Mouse (Mus musculus) forebrain, embryonic 15.5 days (tissue): Measurements from ENCODE around the gene Pip5k1b. TPM values are rescaled to one million over a fixed set of nuclear protein-coding genes. Genes with fewer than 3 reads are reported as not detected.
"Not testable (repeated sequence)": the region's sequence is repeated elsewhere in the genome, so short reads cannot be mapped to it uniquely, and the experiment has no call there.

Experiments
- ATAC-seq: fragments of 200-750 bp; cut with Nextera tagmentation; replicated peaks from 2 replicates; pipeline ENCODE4 v1.8.0; 2017; ENCODE audit warnings: mild to moderate bottlenecking, moderate TSS enrichment, moderate library complexity
- H3K27ac ChIP-seq: fragments of 300-500 bp; sonication (generic); replicated peaks from 2 replicates; pipeline ENCODE4 v1.5.1; 2015; ENCODE audit warnings: mild to moderate bottlenecking, inconsistent platforms
- H3K27me3 ChIP-seq: fragments of 300-500 bp; sonication (generic); 2 replicates; pipeline ENCODE4 v1.6.1; 2015; ENCODE audit warnings: inconsistent platforms
- H3K36me3 ChIP-seq: fragments of 300-500 bp; sonication (generic); 2 replicates; pipeline ENCODE4 v1.6.1; 2015; ENCODE audit warnings: mild to moderate bottlenecking, inconsistent platforms
- H3K4me1 ChIP-seq: fragments of 300-500 bp; sonication (generic); 2 replicates; pipeline ENCODE4 v1.6.1; 2015; ENCODE audit warnings: inconsistent platforms
- H3K4me2 ChIP-seq: fragments of 300-500 bp; sonication (generic); replicated peaks from 2 replicates; pipeline ENCODE4 v1.6.1; 2015; ENCODE audit warnings: mild to moderate bottlenecking, inconsistent platforms
- H3K4me3 ChIP-seq: fragments of 300-500 bp; sonication (generic); 2 replicates; pipeline ENCODE4 v1.5.1; 2015; ENCODE audit warnings: mild to moderate bottlenecking, inconsistent platforms
- H3K9ac ChIP-seq: fragments of 300-500 bp; sonication (generic); replicated peaks from 2 replicates; pipeline ENCODE4 v1.6.1; 2015; ENCODE audit warnings: mild to moderate bottlenecking, inconsistent platforms
- H3K9me3 ChIP-seq: fragments of 300-500 bp; sonication (generic); 2 replicates; pipeline ENCODE4 v1.6.1; 2016; ENCODE audit warnings: inconsistent platforms
- WGBS: fragments of 180-500 bp; shearing (Covaris S2); methylation state at CpG from one replicate; pipeline ENCODE4 v1.1.7; 2015; ENCODE audit warnings: mixed read lengths; 5-methylcytosine and 5-hydroxymethylcytosine counted together
- polyA plus RNA-seq: library from polyadenylated mRNA; unstranded; fragments of >200 nt; fragmentation: Nextera tagmentation; extraction: Ambion mirVana; gene quantifications from 2 replicates; pipeline ENCODE4 v1.2.1, GENCODE M21; 2015

Gene Pip5k1b
- polyA plus RNA-seq, 1 experiment from 2014 or later = 1.7 TPM

- H3K4me2 ChIP-seq = peak overlapping the region; percentile 99
- peak overlapping the region; percentile 94 for H3K4me3 ChIP-seq
- no peaks in the 10 kb centered on the region for H3K36me3 ChIP-seq
- H3K27me3 ChIP-seq = peaks cover 23% of the 10 kb centered on the region
- peak overlapping the region; percentile 73 for H3K9ac ChIP-seq
- 1% methylated on average over 19 of the region's 19 CpGs for WGBS
- no peaks in the 10 kb centered on the region for H3K9me3 ChIP-seq
- peaks cover 22% of the 10 kb centered on the region for H3K4me1 ChIP-seq
- no peak overlapping the region for H3K27ac ChIP-seq
- ATAC-seq = 0 out of 2 replicates have a peak, but pooled peaks have one; percentile 20
Observed at GRCm38 (mm10) chr19:24554911-24555465, 684 bp downstream of the Pip5k1b start.

GRCm38 (mm10) chr19:24554425-24554824 lies 1.2 kb downstream of the Pip5k1b start:
- ATAC-seq = no peak
- Histone ChIP-seq H3K4me1 (peaks cover 22% of the 10 kb centered on the region), H3K9me3 (no peaks in the 10 kb centered on the region), H3K4me2 (peak overlapping the region; percentile 99), H3K9ac (no peak overlapping the region), H3K27ac (no peak overlapping the region), H3K4me3 (peak overlapping the region; percentile 4; the same call in 1 of the 2 replicates), H3K27me3 (peaks cover 23% of the 10 kb centered on the region), H3K36me3 (no peaks in the 10 kb centered on the region)
- WGBS = 27% methylated on average over 4 of the region's 4 CpGs

DNA sequence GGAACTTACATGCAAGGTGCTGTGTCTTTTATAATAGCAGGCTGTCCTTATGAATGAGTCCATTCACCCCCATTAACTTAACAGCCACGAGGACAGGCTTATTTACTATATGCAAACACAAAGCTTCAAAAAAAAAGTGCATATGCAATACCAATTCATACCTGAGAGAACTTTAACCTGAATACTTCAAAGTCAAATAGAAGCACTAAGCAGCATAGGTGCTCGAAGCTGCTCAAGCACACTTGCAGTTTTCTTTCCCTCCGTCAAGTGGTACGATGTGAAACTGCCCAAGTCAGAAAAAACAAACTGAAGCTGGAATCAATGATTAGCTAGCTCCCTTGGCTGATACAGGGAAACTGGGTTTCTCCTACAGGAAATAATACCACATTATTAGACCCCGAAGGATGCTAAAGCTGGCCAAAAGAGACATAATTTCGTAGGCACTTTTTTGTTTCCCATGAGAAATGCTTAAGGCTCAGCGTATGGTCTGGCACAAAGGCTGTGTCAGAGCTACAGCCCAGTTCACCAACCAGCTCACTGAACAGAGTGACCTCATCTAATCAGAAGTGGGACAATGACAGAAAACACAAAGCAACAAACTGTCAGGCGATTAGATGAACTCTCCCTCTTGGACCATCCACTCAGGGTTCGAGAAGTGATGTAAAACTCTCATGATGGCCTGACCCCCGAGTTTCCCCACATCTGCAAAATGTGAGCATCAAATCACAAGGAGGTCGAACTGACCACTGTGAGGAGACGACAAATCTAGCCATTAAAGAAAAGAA lies 2.2 kb downstream of the Pip5k1b start:
- no peaks in the 10 kb centered on the region for H3K9me3 ChIP-seq
- H3K4me3 ChIP-seq = no peak overlapping the region
- peak overlapping the region; percentile 1; the same call in 1 of the 2 replicates for H3K4me2 ChIP-seq
- 43% methylated on average over 12 of the region's 12 CpGs for WGBS
- H3K36me3 ChIP-seq = no peaks in the 10 kb centered on the region
- H3K27me3 ChIP-seq = peaks cover 17% of the 10 kb centered on the region
- ATAC-seq = no peak
- H3K27ac ChIP-seq = no peak overlapping the region
- H3K9ac ChIP-seq = no peak overlapping the region
- peaks cover 22% of the 10 kb centered on the region for H3K4me1 ChIP-seq

- not testable (repeated sequence) for H3K27ac ChIP-seq, H3K36me3 ChIP-seq, H3K4me2 ChIP-seq, ATAC-seq, H3K9me3 ChIP-seq, H3K4me3 ChIP-seq, H3K9ac ChIP-seq
- peaks cover 10% of the 10 kb centered on the region; the same call in 1 of the 2 replicates for H3K27me3 ChIP-seq
- 88% methylated on average over 6 of the region's 6 CpGs for WGBS
- peaks cover 20% of the 10 kb centered on the region for H3K4me1 ChIP-seq
Observed at GRCm38 (mm10) chr19:24552641-24553040, 3.0 kb downstream of the Pip5k1b start.

DNA sequence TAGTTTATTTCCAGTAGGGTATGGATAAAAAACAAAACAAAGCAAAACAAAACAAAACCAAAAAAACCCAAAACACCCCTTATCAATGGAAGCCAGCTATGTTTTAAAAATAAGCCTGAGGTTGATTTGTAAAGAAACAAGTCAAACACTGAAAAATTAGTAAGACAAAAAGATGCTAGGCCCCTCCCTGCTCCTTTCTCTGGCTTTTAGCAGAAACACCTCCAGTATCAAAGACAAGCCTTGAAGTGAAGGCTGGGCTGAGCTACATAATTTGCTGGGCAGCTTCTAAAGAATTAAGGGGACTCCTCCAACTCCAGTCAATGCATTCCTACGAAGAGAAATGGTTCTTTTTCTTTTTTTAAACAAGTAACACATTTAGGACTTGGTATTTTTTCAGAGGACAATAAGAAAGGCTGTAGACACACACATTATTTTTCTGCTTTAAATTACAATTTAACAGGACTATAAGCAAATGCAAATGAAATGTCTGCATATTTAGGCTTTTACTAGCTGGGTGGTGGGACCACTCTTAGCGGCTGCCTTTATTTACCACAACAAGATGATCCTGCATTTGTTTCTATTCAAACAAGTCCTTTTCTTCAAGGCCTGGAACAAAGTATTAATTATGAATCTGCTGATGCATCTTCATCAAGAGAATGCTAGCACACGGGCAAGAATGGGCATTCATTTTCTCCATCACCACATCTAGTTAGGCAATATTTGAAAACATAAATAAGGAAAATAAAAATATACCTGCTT lies 4.3 kb downstream of the Pip5k1b start:
- Histone ChIP-seq H3K27ac (no peak overlapping the region), H3K4me3 (no peak overlapping the region), H3K27me3 (0 out of 2 replicates have a peak, but pooled peaks cover under 1% of the 10 kb centered on the region), H3K9ac (no peak overlapping the region), H3K9me3 (no peaks in the 10 kb centered on the region), H3K36me3 (no peaks in the 10 kb centered on the region), H3K4me2 (no peak overlapping the region), H3K4me1 (peaks cover 9% of the 10 kb centered on the region)
- 44% methylated on average over 3 of the region's 3 CpGs for WGBS
- no peak for ATAC-seq

DNA sequence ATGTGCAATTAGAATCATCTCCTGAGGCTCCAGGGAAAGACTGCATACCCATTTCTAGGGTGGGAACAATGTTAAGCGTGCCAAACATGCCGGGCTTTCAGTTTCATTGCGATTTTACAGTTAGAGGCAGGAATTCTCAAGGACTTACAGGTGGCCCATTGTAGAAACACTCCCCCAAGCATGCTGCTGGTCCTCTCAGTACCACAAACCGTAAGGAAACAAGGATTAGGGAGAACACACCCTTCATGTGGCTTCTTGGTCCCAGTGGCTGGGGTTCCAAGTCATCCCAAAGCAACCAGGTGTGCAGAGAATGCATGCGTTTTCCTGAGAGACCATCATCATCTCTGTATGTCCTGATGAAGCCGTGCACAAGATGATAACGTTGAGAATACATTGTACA lies 4.9 kb downstream of the Pip5k1b start:
- no peak for ATAC-seq
- Histone ChIP-seq H3K4me2 (no peak overlapping the region), H3K36me3 (no peaks in the 10 kb centered on the region), H3K9ac (no peak overlapping the region), H3K9me3 (no peaks in the 10 kb centered on the region), H3K4me3 (no peak overlapping the region), H3K4me1 (peaks cover 8% of the 10 kb centered on the region; the same call in 1 of the 2 replicates), H3K27ac (no peak overlapping the region), H3K27me3 (no peaks in the 10 kb centered on the region)
- WGBS = 76% methylated on average over 7 of the region's 7 CpGs

- Histone ChIP-seq H3K9me3 (no peaks in the 10 kb centered on the region), H3K27me3 (no peaks in the 10 kb centered on the region), H3K4me2 (no peak overlapping the region), H3K4me3 (no peak overlapping the region), H3K27ac (no peak overlapping the region), H3K4me1 (0 out of 2 replicates have a peak, but pooled peaks cover 3% of the 10 kb centered on the region), H3K36me3 (no peaks in the 10 kb centered on the region), H3K9ac (no peak overlapping the region)
- 96% methylated on average over 2 of the region's 2 CpGs for WGBS
- ATAC-seq = no peak
Observed at GRCm38 (mm10) chr19:24550016-24550415, 5.7 kb downstream of the Pip5k1b start.

DNA sequence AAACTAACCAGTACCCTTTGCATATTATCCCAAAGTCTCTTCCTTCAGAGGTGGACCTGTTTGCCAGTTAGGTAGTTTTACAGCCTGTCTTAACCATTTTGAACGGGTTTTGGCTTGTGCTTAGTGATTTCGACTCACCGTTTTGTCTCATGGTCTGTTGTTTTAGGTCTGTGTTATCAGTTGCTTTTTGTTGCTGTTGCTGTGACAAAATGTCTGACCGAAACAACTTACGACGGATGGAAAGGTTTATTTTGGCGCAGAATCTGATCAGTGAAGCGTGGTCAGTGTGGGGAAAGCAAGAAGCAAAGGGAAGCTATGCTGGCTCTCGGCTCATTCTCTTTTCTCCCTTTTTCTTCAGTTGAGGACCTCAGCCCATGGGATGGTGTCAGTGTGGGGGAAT lies 7.3 kb downstream of the Pip5k1b start:
- no peak for ATAC-seq
- Histone ChIP-seq H3K4me2 (no peak overlapping the region), H3K4me3 (no peak overlapping the region), H3K4me1 (no peaks in the 10 kb centered on the region), H3K9ac (no peak overlapping the region), H3K36me3 (no peaks in the 10 kb centered on the region), H3K9me3 (no peaks in the 10 kb centered on the region), H3K27me3 (no peaks in the 10 kb centered on the region), H3K27ac (no peak overlapping the region)
- whole genome bisulfite sequencing = 92% methylated on average over 9 of the region's 9 CpGs

- Histone ChIP-seq H3K4me3 (no peak overlapping the region), H3K36me3 (no peaks in the 10 kb centered on the region), H3K4me1 (no peaks in the 10 kb centered on the region), H3K27me3 (no peaks in the 10 kb centered on the region), H3K4me2 (no peak overlapping the region), H3K27ac (no peak overlapping the region), H3K9ac (no peak overlapping the region), H3K9me3 (no peaks in the 10 kb centered on the region)
- no peak for ATAC-seq
- 87% methylated on average over 10 of the region's 10 CpGs for WGBS
Observed at GRCm38 (mm10) chr19:24546153-24546552, 9.5 kb downstream of the Pip5k1b start.

DNA sequence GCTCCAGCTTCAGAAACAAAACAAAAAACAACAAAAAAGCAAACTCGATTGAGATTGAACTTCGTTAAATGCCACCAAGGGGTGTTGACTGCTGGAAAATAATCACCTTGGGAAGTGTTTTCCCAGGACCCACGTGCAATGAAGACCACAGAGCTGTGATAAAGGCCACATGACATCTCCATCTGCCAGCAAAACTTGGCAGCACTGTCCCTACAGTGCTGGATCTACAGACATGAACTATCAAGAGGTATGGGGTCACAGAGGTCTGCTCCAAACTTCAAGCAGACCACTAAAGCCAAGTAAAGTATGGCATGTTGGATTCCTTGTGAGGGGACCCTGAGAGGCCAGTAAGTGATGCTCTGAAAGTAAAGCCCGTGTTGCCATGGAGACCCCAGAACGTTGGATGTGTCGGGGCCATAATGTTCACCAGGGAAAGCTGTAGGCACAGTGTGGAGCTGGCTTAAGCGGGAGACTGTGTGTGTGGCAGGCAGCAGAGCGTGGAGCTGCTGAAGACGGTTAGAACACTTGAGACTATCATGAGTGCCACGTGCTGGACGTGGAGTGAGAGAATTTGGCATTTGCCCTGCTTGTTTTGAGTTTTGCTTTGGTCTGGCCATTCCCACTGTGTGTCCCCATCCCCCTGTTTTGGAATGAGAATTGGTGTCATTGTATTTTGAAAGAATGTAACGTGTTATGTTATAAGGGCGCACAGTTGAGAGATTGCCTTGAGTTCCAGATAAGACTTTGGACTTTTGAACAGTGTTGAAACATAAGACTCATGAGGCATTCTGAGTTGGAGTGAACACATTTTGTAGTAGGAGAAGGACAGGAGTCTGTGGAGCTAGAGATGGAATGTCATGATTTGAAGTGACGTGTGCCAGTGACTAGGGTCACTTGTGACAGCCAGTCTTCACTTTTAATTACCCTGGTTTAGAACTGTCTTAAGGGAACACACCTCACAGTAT lies 12.0 kb downstream of the Pip5k1b start:
- no peaks in the 10 kb centered on the region for H3K9me3 ChIP-seq
- H3K4me2 ChIP-seq = no peak overlapping the region
- 71% methylated on average over 14 of the region's 14 CpGs for WGBS
- H3K27ac ChIP-seq = no peak overlapping the region
- no peaks in the 10 kb centered on the region for H3K4me1 ChIP-seq
- H3K4me3 ChIP-seq = no peak overlapping the region
- no peaks in the 10 kb centered on the region for H3K27me3 ChIP-seq
- ATAC-seq = no peak
- H3K36me3 ChIP-seq = no peaks in the 10 kb centered on the region
- H3K9ac ChIP-seq = no peak overlapping the region

GRCm38 (mm10) chr19:24542293-24542675 lies 13.4 kb downstream of the Pip5k1b start:
- Histone ChIP-seq H3K27me3 (no peaks in the 10 kb centered on the region), H3K4me1 (no peaks in the 10 kb centered on the region), H3K27ac (no peak overlapping the region), H3K4me3 (no peak overlapping the region), H3K4me2 (no peak overlapping the region), H3K9me3 (no peaks in the 10 kb centered on the region), H3K9ac (no peak overlapping the region), H3K36me3 (no peaks in the 10 kb centered on the region)
- 86% methylated on average over 7 of the region's 7 CpGs for WGBS
- no peak for ATAC-seq
